Mouse (Mus musculus) embryonic facial prominence, embryonic 11.5 days (tissue): ENCODE measurements around the gene Urad. TPM values are rescaled to one million over a fixed set of nuclear protein-coding genes. Genes with fewer than 3 reads are reported as not detected.

Experiments
- ATAC-seq: fragments of 200-750 bp; cut with Nextera tagmentation; replicated peaks from 2 replicates; pipeline ENCODE4 v1.8.0; 2017; ENCODE audit warnings: low read depth; ENCODE audit not compliant: insufficient number of reproducible peaks, low FRiP score, low TSS enrichment
- DNase-seq: peaks from one replicate; pipeline ENCODE4 v3.0.0-alpha.2; 2015; ENCODE audit warnings: low spot score
- H3K27ac ChIP-seq: fragments of 300-500 bp; sonication (generic); replicated peaks from 2 replicates; pipeline ENCODE4 v1.5.1; 2014; ENCODE audit warnings: mild to moderate bottlenecking, low read depth, low read length, control low read depth
- H3K27me3 ChIP-seq: fragments of 300-500 bp; sonication (generic); 2 replicates; pipeline ENCODE4 v1.6.1; 2014; ENCODE audit warnings: mild to moderate bottlenecking, low read length, moderate library complexity, mixed read lengths; ENCODE audit not compliant: control insufficient read depth, insufficient read depth
- H3K36me3 ChIP-seq: fragments of 300-500 bp; sonication (generic); replicated peaks from 2 replicates; pipeline ENCODE4 v1.6.1; 2014; ENCODE audit warnings: low read depth, mild to moderate bottlenecking, low read length, moderate library complexity, mixed read lengths; ENCODE audit not compliant: control insufficient read depth, insufficient read depth
- H3K4me1 ChIP-seq: fragments of 300-500 bp; sonication (generic); 2 replicates; pipeline ENCODE4 v1.6.1; 2014; ENCODE audit warnings: low read length, mixed read lengths; ENCODE audit not compliant: control insufficient read depth, insufficient read depth
- H3K4me2 ChIP-seq: fragments of 300-500 bp; sonication (generic); 2 replicates; pipeline ENCODE4 v1.6.1; 2014; ENCODE audit warnings: low read depth, mild to moderate bottlenecking, control low read depth, low read length, moderate library complexity
- H3K4me3 ChIP-seq: fragments of 300-500 bp; sonication (generic); 2 replicates; pipeline ENCODE4 v1.5.1; 2014; ENCODE audit warnings: low read depth, low read length, control low read depth
- H3K9ac ChIP-seq: fragments of 300-500 bp; sonication (generic); replicated peaks from 2 replicates; pipeline ENCODE4 v1.6.1; 2014; ENCODE audit warnings: mild to moderate bottlenecking, control low read depth, low read length
- H3K9me3 ChIP-seq: fragments of 300-500 bp; sonication (generic); replicated peaks from 2 replicates; pipeline ENCODE4 v1.6.1; 2016; ENCODE audit warnings: mild to moderate bottlenecking, low read length, inconsistent platforms, mixed read lengths; ENCODE audit not compliant: control insufficient read depth
- WGBS: fragments of 180-500 bp; shearing (Covaris S2); extraction: QIAGEN DNeasy Blood & Tissue Kit; methylation state at CpG from one replicate; pipeline ENCODE4 v1.1.7; 2014; 5-methylcytosine and 5-hydroxymethylcytosine counted together
- polyA plus RNA-seq: library from polyadenylated mRNA; unstranded; fragments of >200 nt; fragmentation: Nextera tagmentation; extraction: Ambion mirVana; gene quantifications from 2 replicates; pipeline ENCODE4 v1.2.1, GENCODE M21; 2014

Urad gene
- polyA plus RNA-seq, 1 experiment from 2014 or later, result not detected

DNA sequence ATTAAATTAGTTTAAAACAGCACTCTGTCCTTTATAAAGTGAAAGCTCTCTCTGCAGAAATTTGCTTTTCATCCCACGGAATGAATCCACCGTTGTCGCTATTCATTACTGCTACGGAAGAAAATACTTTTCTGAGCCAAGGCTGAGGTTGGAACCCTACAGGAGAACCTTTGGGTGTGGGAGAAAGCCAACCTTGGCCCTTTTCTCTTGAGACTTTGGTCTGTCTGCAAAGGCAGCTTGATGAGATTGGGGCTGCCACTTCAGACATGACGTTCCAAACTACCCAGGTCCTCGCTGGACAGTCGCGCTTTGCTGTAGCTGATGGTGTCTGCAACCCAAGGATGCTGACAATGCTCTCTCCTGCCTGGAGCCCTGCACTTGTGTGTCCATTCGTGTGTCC is 13.8 kb downstream of the Urad start:
- Histone ChIP-seq H3K4me3 (no peak overlapping the region), H3K4me2 (no peak overlapping the region), H3K27ac (no peak overlapping the region), H3K36me3 (no peaks in the 10 kb centered on the region), H3K27me3 (peaks cover 91% of the 10 kb centered on the region), H3K9me3 (no peaks in the 10 kb centered on the region), H3K4me1 (peaks cover 7% of the 10 kb centered on the region; the same call in 1 of the 2 replicates), H3K9ac (no peak overlapping the region)
- ATAC-seq, result no peak
- 4% methylated on average over 9 of the region's 9 CpGs for WGBS
- DNase-seq, result no peak

GRCm38 (mm10) chr5:147307398-147307785 is 14.8 kb downstream of the Urad start:
- no peak overlapping the region for H3K9ac ChIP-seq
- H3K27me3 ChIP-seq, result peaks cover 91% of the 10 kb centered on the region
- H3K9me3 ChIP-seq, result no peaks in the 10 kb centered on the region
- ATAC-seq, result no peak
- WGBS, result 1% methylated on average over 12 of the region's 12 CpGs
- peaks cover 7% of the 10 kb centered on the region; the same call in 1 of the 2 replicates for H3K4me1 ChIP-seq
- H3K4me3 ChIP-seq, result no peak overlapping the region
- H3K36me3 ChIP-seq, result no peaks in the 10 kb centered on the region
- no peak overlapping the region for H3K27ac ChIP-seq
- DNase-seq, result no peak
- H3K4me2 ChIP-seq, result no peak overlapping the region

GRCm38 (mm10) chr5:147306638-147307397 is 15.4 kb downstream of the Urad start, which contains the start of gene Cdx2:
TSS of gene Cdx2 (minus strand) at chr5:147307270.
- Histone ChIP-seq H3K4me3 (no peak within 1 kb of the TSS), H3K9me3 (no peaks in the 10 kb centered on the region), H3K36me3 (no peaks in the 10 kb centered on the region), H3K4me1 (peaks cover 7% of the 10 kb centered on the region; the same call in 1 of the 2 replicates), H3K4me2 (0 out of 2 replicates have a peak within 1 kb of the TSS, but pooled peaks have one; percentile 4), H3K27me3 (peaks cover 91% of the 10 kb centered on the region), H3K27ac (no peak within 1 kb of the TSS), H3K9ac (no peak within 1 kb of the TSS)
- WGBS, result under 1% methylated on average over 63 of the region's 63 CpGs
- DNase-seq, result no peak
- no peak for ATAC-seq

- Histone ChIP-seq H3K27me3 (peaks cover 90% of the 10 kb centered on the region), H3K4me1 (peaks cover 7% of the 10 kb centered on the region; the same call in 1 of the 2 replicates), H3K4me3 (no peak overlapping the region), H3K4me2 (no peak overlapping the region), H3K9ac (no peak overlapping the region), H3K27ac (no peak overlapping the region), H3K9me3 (no peaks in the 10 kb centered on the region), H3K36me3 (no peaks in the 10 kb centered on the region)
- ATAC-seq (no peak), DNase-seq (no peak)
- WGBS, result under 1% methylated on average over 58 of the region's 58 CpGs
Observed at GRCm38 (mm10) chr5:147305856-147306637, 16.2 kb downstream of the Urad start.

- Histone ChIP-seq H3K9ac (no peak overlapping the region), H3K4me1 (peaks cover 7% of the 10 kb centered on the region; the same call in 1 of the 2 replicates), H3K27ac (no peak overlapping the region), H3K4me3 (no peak overlapping the region), H3K36me3 (no peaks in the 10 kb centered on the region), H3K4me2 (no peak overlapping the region), H3K9me3 (no peaks in the 10 kb centered on the region), H3K27me3 (peaks cover 89% of the 10 kb centered on the region)
- WGBS, result 1% methylated on average over 16 of the region's 16 CpGs
- ATAC-seq (no peak), DNase-seq (no peak)
Observed at GRCm38 (mm10) chr5:147305166-147305565, 17.1 kb downstream of the Urad start.

DNA sequence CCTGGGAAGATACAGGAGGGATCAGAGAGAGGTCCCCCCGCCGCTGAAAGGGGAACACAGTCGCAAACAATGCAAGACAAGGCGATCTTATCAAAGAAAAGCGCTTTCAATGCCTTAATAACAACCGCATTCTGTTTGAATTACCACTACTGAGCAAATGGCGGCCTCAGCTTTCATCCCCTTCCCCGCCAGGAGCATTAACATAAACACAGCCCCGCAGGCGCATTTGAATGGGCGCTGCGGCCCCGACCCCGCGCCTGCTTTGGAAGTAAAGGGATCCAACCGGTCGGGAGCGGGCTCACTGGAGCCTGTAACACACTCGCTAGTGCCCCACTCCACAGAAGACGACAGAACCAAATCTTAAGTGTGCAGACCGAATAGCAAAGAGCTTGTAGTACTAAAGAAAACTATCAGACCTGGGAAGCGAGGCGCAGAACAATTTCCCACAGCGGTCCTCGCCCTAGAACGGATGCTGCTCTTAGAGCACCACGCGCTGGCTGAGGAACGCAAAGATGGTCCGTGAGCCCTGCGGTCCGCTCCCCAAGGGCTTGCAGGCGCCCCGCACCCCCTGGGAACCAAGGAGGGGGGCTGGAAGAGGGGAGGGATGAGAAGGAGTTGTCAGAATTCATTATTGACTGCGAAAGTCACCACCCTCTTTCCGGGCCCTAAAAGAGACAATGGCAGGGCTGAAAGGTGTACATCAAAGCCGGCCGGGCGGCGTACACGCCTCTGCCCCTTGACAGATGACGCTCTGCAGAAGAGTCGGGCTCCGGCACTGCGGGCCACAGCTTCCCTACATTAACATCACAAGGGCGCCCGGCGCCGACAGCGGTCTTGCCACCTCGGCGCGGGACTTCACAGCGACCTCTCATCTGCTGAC is 17.7 kb downstream of the Urad start:
- under 1% methylated on average over 54 of the region's 54 CpGs for WGBS
- Histone ChIP-seq H3K4me3 (no peak overlapping the region), H3K9me3 (no peaks in the 10 kb centered on the region), H3K4me1 (peaks cover 7% of the 10 kb centered on the region; the same call in 1 of the 2 replicates), H3K36me3 (no peaks in the 10 kb centered on the region), H3K9ac (no peak overlapping the region), H3K4me2 (no peak overlapping the region), H3K27ac (no peak overlapping the region), H3K27me3 (peaks cover 90% of the 10 kb centered on the region)
- DNase-seq (no peak), ATAC-seq (no peak)

GRCm38 (mm10) chr5:147302746-147303400 is 19.4 kb downstream of the Urad start:
- Histone ChIP-seq H3K27ac (no peak overlapping the region), H3K4me2 (no peak overlapping the region), H3K27me3 (peaks cover 94% of the 10 kb centered on the region), H3K9ac (no peak overlapping the region), H3K4me3 (no peak overlapping the region), H3K4me1 (peaks cover 7% of the 10 kb centered on the region; the same call in 1 of the 2 replicates), H3K36me3 (no peaks in the 10 kb centered on the region), H3K9me3 (no peaks in the 10 kb centered on the region)
- DNase-seq (no peak), ATAC-seq (no peak)
- WGBS, result 3% methylated on average over 13 of the region's 13 CpGs
